Mouse (Mus musculus) limb, embryonic 12.5 days (tissue): ENCODE measurements around the gene Uggt2. TPM values are rescaled to one million over a fixed set of nuclear protein-coding genes. Genes with fewer than 3 reads are reported as not detected.

Experiments used
- ATAC-seq: fragments of 200-750 bp; cut with Nextera tagmentation; 2 replicates; pipeline ENCODE4 v1.8.0; 2017; ENCODE audit warnings: low read depth, moderate TSS enrichment; ENCODE audit not compliant: insufficient number of reproducible peaks, insufficient read depth, low FRiP score, low TSS enrichment
- H3K27ac ChIP-seq: fragments of 300-500 bp; sonication (generic); 2 replicates; pipeline ENCODE4 v1.5.1; 2016; ENCODE audit warnings: mild to moderate bottlenecking, moderate library complexity
- H3K27me3 ChIP-seq: fragments of 300-500 bp; sonication (generic); 2 replicates; pipeline ENCODE4 v1.6.1; 2016; ENCODE audit warnings: mild to moderate bottlenecking, moderate library complexity
- H3K36me3 ChIP-seq: fragments of 300-500 bp; sonication (generic); 2 replicates; pipeline ENCODE4 v1.6.1; 2016; ENCODE audit warnings: mild to moderate bottlenecking, moderate library complexity
- H3K4me1 ChIP-seq: fragments of 300-500 bp; sonication (generic); replicated peaks from 2 replicates; pipeline ENCODE4 v1.6.1; 2016
- H3K4me2 ChIP-seq: fragments of 300-500 bp; sonication (generic); 2 replicates; pipeline ENCODE4 v1.6.1; 2016; ENCODE audit warnings: mild to moderate bottlenecking, moderate library complexity
- H3K4me3 ChIP-seq: fragments of 300-500 bp; sonication (generic); replicated peaks from 2 replicates; pipeline ENCODE4 v1.5.1; 2016; ENCODE audit warnings: mild to moderate bottlenecking
- H3K9ac ChIP-seq: fragments of 300-500 bp; sonication (generic); replicated peaks from 2 replicates; pipeline ENCODE4 v1.6.1; 2016; ENCODE audit warnings: mild to moderate bottlenecking, moderate library complexity
- H3K9me3 ChIP-seq: fragments of 300-500 bp; sonication (generic); 2 replicates; pipeline ENCODE4 v1.6.1; 2016; ENCODE audit warnings: mild to moderate bottlenecking, moderate library complexity
- WGBS: fragments of 180-500 bp; shearing (Covaris S2); methylation state at CpG from one replicate; pipeline ENCODE4 v1.1.7; 2016; 5-methylcytosine and 5-hydroxymethylcytosine counted together
- polyA plus RNA-seq: library from polyadenylated mRNA; unstranded; fragments of >200 nt; fragmentation: Nextera tagmentation; extraction: Ambion mirVana; gene quantifications from 2 replicates; pipeline ENCODE4 v1.2.1, GENCODE M21; 2016

Gene Uggt2
- polyA plus RNA-seq, 1 experiment from 2014 or later: 23.5 TPM

DNA sequence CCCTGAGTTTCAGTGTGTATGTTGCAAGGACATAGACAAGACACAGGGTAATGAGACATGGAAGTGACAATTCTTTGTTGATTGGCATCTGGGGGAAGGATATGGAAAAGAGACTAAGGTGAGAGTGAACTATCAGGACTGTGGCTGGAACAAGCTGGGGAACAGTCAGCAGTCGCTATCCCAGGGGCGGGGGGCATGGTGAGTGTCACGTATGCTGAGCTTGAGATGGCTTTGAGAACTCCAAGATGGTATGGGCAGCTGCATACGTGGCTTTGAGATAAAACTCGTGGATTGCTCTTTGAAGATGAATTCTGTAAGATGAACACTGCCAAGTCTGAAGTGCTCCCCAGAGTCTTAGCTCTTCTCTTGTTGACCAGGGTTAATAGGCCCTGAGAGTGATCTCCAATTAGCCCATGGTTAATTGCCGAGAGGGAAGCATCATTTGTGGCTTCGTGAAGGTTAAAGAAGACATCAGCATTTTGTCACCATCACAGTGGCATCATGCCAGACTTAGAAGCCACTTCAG is 9.6 kb upstream of the Uggt2 start:
- Histone ChIP-seq H3K36me3 (no peaks in the 10 kb centered on the region), H3K9ac (no peak overlapping the region), H3K9me3 (no peaks in the 10 kb centered on the region), H3K27me3 (no peaks in the 10 kb centered on the region), H3K4me2 (no peak overlapping the region), H3K27ac (no peak overlapping the region), H3K4me1 (no peaks in the 10 kb centered on the region), H3K4me3 (no peak overlapping the region)
- no peak for ATAC-seq
- WGBS: 72% methylated on average over 7 of the region's 7 CpGs

DNA sequence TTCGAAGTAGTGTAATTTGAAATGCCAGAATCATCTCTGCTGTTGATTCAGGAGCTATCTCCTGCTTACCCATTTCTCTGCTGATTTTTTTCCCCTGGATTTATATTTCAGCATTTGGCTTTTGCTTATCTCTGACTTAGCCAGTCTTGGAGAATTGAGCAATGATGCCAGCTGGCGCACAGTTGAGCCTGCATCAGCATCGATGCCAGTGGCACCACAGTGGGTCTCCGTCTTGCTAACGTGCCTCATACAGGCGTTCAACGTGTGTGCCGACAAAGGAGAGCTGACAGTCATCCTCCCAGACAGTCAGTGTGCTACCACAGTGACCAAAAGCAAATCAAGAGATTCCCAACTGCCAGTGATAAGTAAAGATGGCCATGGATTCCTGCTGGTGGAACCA is 8.4 kb upstream of the Uggt2 start:
- no peak overlapping the region for H3K9ac ChIP-seq
- no peaks in the 10 kb centered on the region for H3K36me3 ChIP-seq
- ATAC-seq: no peak
- H3K27ac ChIP-seq: no peak overlapping the region
- no peak overlapping the region for H3K4me2 ChIP-seq
- H3K9me3 ChIP-seq: no peaks in the 10 kb centered on the region
- no peaks in the 10 kb centered on the region for H3K4me1 ChIP-seq
- H3K27me3 ChIP-seq: no peaks in the 10 kb centered on the region
- H3K4me3 ChIP-seq: no peak overlapping the region
- WGBS: 93% methylated on average over 8 of the region's 8 CpGs

DNA sequence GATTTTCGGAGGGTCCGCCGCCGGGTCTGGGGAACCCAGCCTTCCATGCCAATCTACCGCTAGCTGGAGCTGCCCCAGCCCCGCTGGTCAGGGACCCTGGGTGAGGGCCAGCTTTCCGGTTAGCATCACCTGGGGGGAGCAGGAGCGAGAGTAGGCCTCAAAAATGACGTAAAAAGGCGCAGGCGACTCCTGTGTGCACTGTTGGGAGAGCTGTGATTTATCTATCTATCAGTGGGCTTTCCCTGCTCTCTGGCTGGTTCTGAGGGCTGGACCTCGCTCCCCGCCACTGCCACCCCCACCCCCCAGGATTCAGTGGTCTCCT is 301 bp upstream of the Uggt2 start:
- Histone ChIP-seq H3K9ac (peak overlapping the region; percentile 86), H3K9me3 (no peaks in the 10 kb centered on the region), H3K4me2 (peak overlapping the region; percentile 79), H3K4me1 (peaks cover 18% of the 10 kb centered on the region), H3K27ac (peak overlapping the region; percentile 82), H3K27me3 (no peaks in the 10 kb centered on the region), H3K4me3 (peak overlapping the region; percentile 75), H3K36me3 (peaks cover 5% of the 10 kb centered on the region)
- peak; percentile 67 for ATAC-seq
- WGBS: 2% methylated on average over 13 of the region's 13 CpGs

DNA sequence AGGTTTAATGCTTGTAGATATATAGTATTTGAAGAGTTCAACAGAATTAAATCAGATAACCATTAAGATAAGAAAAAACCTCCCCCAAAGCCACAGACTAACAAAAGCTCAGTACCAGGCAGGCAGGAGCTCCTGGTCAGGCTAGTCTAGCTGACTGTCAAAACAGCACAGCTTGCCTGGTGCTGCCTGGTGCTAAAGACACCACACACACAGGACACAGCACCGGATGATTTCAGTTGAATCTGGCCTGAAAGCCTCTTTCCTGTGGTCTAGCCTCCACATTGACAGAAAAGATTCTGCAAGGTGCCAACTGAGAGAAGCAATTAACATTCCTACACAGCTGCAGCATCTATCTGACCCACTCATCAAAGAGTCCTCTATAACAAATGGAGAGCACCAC is 37.4 kb downstream of the Uggt2 start:
- H3K4me3 ChIP-seq: no peak overlapping the region
- no peaks in the 10 kb centered on the region for H3K9me3 ChIP-seq
- H3K36me3 ChIP-seq: peaks cover 41% of the 10 kb centered on the region
- H3K9ac ChIP-seq: no peak overlapping the region
- H3K27me3 ChIP-seq: no peaks in the 10 kb centered on the region
- no peak for ATAC-seq
- WGBS: 79% methylated on average over 1 of the region's 1 CpGs
- no peak overlapping the region for H3K27ac ChIP-seq
- no peak overlapping the region for H3K4me2 ChIP-seq
- H3K4me1 ChIP-seq: no peaks in the 10 kb centered on the region

DNA sequence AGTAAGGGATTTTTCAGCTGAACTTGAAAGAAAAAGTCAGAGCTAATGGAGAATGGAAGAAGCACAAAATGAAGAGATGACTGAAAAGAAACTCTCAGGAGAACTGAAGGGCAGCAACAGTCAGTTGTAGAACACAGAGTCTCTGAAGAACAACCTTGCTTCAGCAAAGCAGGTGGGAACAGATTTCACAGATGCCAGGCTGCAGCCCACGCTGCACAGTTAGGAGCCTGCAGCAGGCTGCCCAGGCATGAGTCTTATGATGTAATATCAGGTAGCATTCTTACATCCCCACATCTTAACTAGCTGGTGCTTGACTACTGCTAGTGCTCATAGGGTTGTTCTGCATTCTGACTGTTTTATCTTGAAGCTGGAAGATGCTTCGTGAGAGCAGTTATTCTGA is 38.5 kb downstream of the Uggt2 start:
- 94% methylated on average over 2 of the region's 2 CpGs for WGBS
- H3K9me3 ChIP-seq: no peaks in the 10 kb centered on the region
- no peak overlapping the region for H3K9ac ChIP-seq
- no peaks in the 10 kb centered on the region for H3K4me1 ChIP-seq
- peaks cover 46% of the 10 kb centered on the region for H3K36me3 ChIP-seq
- no peaks in the 10 kb centered on the region for H3K27me3 ChIP-seq
- H3K27ac ChIP-seq: no peak overlapping the region
- no peak for ATAC-seq
- H3K4me2 ChIP-seq: no peak overlapping the region
- no peak overlapping the region for H3K4me3 ChIP-seq

DNA sequence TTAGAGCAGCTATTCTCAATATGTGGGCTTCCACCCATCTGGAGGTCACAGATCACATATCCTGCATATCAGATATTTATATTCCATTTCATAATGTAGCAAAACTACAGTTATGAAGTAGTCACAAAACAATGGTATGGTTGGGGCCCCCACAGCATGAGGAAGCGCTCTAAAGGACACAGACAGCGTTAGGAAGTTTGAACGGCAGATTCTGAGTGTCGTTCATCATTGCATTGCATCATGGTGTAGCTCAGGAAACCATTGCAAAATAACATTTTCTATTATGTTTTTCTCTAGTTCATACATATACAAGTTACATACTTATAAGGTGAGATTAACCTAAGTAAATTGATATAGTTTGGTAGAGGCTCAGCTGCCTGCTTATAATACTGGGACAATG is 42.2 kb downstream of the Uggt2 start:
- Histone ChIP-seq H3K4me3 (no peak overlapping the region), H3K9ac (no peak overlapping the region), H3K4me1 (no peaks in the 10 kb centered on the region), H3K27ac (no peak overlapping the region), H3K36me3 (peaks cover 60% of the 10 kb centered on the region), H3K4me2 (no peak overlapping the region), H3K27me3 (no peaks in the 10 kb centered on the region), H3K9me3 (no peaks in the 10 kb centered on the region)
- 90% methylated on average over 4 of the region's 4 CpGs for WGBS
- no peak for ATAC-seq

DNA sequence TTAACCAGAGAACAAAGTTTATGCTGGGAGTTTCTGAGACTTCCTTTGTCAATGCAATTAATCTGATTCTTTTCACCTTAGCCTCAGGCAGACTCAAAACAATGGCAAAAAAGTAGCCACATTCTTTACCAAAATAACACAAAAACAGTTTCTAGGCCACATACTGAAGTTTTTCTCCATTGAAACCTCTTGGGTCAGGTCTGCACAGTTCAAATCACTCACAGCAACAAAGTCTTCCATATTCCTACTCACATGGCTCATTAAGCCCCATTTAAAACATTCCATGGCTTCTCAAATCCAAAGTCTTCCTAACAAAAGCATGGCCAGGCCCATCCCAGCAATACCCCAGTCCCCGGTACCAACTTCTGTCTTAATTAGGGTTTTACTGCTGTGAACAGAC is 46.3 kb downstream of the Uggt2 start:
- Histone ChIP-seq H3K4me3 (no peak overlapping the region), H3K4me2 (no peak overlapping the region), H3K27me3 (no peaks in the 10 kb centered on the region), H3K9me3 (no peaks in the 10 kb centered on the region), H3K9ac (no peak overlapping the region), H3K36me3 (peaks cover 61% of the 10 kb centered on the region), H3K4me1 (no peaks in the 10 kb centered on the region), H3K27ac (no peak overlapping the region)
- ATAC-seq: no peak
- 93% methylated on average over 1 of the region's 1 CpGs for WGBS

DNA sequence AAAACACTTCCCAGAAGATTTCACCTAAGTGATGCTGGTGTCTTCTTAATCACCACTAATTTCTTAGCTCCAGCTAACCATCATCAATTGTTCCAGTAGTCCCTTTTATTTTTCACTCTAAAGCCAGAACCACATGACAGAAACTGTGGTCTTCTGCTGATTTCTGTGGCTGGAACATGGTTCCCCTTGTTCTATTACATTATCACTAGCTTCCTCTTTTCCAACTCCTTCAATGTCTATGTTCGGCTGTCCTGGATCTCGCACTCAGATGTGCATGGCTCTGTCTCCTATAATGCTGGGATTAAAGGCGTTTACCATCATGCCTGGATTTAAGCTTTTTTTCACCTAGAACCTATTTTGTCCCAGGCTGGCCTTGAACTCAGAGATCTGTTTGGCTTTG is 46.9 kb downstream of the Uggt2 start:
- Histone ChIP-seq H3K9me3 (no peaks in the 10 kb centered on the region), H3K36me3 (peaks cover 60% of the 10 kb centered on the region), H3K4me2 (no peak overlapping the region), H3K27me3 (no peaks in the 10 kb centered on the region), H3K4me3 (no peak overlapping the region), H3K27ac (no peak overlapping the region), H3K4me1 (no peaks in the 10 kb centered on the region), H3K9ac (no peak overlapping the region)
- 94% methylated on average over 3 of the region's 3 CpGs for WGBS
- no peak for ATAC-seq

DNA sequence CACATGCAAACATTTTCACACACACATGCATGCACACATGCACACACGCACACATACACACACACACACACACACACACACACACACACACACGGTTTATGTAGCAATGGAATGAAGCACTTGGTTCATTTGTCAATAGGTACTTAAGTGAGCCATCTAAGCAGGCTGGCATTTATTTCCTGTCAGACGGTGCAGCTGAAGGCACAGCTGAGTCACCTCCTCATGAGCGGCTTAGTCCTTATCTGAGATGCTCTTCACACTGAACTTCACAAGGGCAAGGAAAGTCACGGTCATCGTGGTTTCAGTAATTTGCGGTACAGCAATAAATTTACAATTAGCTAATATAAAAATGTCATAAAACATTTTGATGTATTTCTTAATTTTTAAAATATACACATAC is 55.5 kb downstream of the Uggt2 start:
- no peak overlapping the region for H3K9ac ChIP-seq
- no peak for ATAC-seq
- 84% methylated on average over 7 of the region's 7 CpGs for WGBS
- H3K4me2 ChIP-seq: no peak overlapping the region
- no peaks in the 10 kb centered on the region for H3K27me3 ChIP-seq
- no peaks in the 10 kb centered on the region for H3K4me1 ChIP-seq
- H3K36me3 ChIP-seq: peaks cover 45% of the 10 kb centered on the region
- H3K9me3 ChIP-seq: no peaks in the 10 kb centered on the region
- H3K4me3 ChIP-seq: no peak overlapping the region
- no peak overlapping the region for H3K27ac ChIP-seq

DNA sequence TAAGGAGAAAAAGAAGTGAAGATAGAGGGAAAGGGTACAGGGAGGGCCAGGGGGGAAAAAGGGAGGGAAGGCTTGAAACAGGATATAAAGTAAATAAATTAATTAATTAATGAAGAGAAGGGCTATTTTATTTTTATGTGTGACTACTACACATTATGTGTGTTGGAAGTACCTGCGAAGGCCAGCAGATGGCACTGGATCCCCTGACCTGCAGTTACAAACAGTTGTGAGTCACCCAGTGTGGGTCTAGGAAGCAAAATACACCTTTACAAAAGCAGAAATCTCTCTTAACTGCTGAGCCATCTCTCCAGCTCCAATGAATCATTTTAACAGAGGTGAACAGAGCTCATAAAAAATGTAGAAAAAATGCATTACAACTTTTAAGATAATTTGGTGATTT is 59.0 kb downstream of the Uggt2 start:
- Histone ChIP-seq H3K27ac (no peak overlapping the region), H3K4me1 (no peaks in the 10 kb centered on the region), H3K4me3 (no peak overlapping the region), H3K36me3 (peaks cover 56% of the 10 kb centered on the region), H3K9ac (no peak overlapping the region), H3K27me3 (no peaks in the 10 kb centered on the region), H3K4me2 (no peak overlapping the region), H3K9me3 (no peaks in the 10 kb centered on the region)
- WGBS: 53% methylated on average over 1 of the region's 1 CpGs
- no peak for ATAC-seq

DNA sequence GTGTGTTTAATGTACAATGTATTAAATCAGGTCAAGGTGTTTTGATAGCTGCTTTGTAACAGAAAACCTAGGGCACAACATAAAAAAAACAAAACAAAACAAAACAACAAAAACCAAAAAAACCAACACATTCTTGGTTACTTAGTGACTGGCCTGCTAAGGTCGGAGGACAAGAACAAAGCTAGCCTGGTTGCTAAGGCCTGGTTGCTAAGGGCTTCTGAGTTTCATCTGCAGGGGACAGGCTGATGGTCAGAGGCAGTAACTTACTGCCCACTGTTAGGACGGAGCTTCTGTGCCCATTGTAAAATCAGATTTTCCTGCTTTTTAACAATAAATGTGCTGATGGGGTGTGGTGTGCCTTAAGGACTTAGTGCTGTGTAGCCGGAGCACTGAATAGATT is 61.5 kb downstream of the Uggt2 start:
- Histone ChIP-seq H3K27ac (no peak overlapping the region), H3K36me3 (peaks cover 67% of the 10 kb centered on the region), H3K9ac (no peak overlapping the region), H3K27me3 (no peaks in the 10 kb centered on the region), H3K4me3 (no peak overlapping the region), H3K4me1 (no peaks in the 10 kb centered on the region), H3K4me2 (no peak overlapping the region), H3K9me3 (no peaks in the 10 kb centered on the region)
- no peak for ATAC-seq
- 67% methylated on average over 3 of the region's 3 CpGs for WGBS

DNA sequence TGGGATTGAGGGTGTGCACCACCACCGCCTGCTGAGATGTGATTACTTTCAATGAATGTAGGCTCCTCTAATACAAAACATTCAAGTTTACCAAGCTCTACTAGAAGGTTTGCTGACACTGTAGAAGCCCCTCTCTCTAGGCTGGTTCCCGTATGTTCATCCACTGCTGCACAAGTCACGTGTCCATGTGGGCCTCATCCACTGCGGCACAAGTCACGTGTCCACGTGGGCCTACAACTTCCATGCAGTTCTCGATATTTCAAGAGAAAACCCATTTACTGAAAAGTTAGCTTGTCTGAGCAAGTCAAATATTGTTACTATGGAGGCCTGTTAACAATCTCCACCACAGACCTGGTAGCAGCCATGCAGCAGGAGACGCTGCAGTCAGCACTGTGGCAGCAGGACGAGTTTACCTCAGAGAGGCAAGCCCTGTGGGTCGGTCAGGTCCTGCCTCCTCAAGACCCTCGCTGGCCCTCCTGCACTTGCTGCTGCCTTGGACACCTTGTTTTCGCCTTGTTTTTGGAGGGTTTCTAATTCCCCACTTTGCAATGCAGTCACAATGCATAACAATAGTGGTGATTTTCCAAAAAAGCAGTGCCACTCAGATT is 62.0 kb downstream of the Uggt2 start:
- no peak for ATAC-seq
- no peak overlapping the region for H3K27ac ChIP-seq
- H3K4me2 ChIP-seq: no peak overlapping the region
- H3K27me3 ChIP-seq: no peaks in the 10 kb centered on the region
- no peak overlapping the region for H3K9ac ChIP-seq
- no peaks in the 10 kb centered on the region for H3K9me3 ChIP-seq
- peaks cover 62% of the 10 kb centered on the region for H3K36me3 ChIP-seq
- no peaks in the 10 kb centered on the region for H3K4me1 ChIP-seq
- no peak overlapping the region for H3K4me3 ChIP-seq
- 87% methylated on average over 12 of the region's 12 CpGs for WGBS
